Mouse (Mus musculus): ENCODE results near the gene Thrap3. TPM values are rescaled to one million over a fixed set of nuclear protein-coding genes. Genes with fewer than 3 reads are reported as not detected.

Thrap3 gene
- polyA plus RNA-seq, 1 experiment from 2014 or later: 263 TPM

DNA sequence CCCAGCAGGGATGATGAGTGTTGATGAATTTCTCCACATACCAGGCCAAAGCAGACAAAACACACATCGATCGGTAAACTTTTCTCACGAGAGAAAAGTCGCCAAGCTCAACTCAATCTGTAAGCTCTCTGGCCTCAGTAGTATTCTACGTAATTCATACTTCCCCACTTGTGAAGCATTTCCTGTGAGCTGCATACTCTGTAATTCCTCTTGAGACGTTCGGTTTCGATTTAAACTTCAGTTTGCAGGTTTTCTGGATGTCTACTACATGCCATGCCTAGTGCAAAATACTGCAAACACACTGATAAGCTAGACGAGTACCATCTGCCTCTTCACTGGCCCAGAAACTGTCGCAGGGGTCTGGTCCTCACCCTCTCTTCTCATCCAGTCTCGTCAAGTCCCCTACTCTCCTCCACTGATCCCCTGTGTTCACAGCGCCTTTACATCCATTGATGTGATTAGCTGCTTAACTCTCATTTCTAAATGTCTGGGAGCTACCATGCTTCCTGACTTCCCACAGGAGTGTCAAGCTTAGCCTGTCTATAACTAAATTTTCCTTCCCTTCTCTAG, 2.2 kb upstream of the Thrap3 start:
- DNase-seq (ENCODE audit: low spot score) (no peak), ATAC-seq (replicated peaks; ENCODE audit: low FRiP score) (no peak)
- H3K36me3 ChIP-seq (ENCODE audit: control insufficient read depth, insufficient read depth, low read length): no peaks in the 10 kb centered on the region
- H3K9ac ChIP-seq (ENCODE audit: low read length): no peak overlapping the region
- no peak overlapping the region for H3K27ac ChIP-seq (ENCODE audit: low read depth, low read length)
- H3K27me3 ChIP-seq (ENCODE audit: control insufficient read depth, insufficient read depth, low read length): no peaks in the 10 kb centered on the region
- no peak overlapping the region for H3K4me3 ChIP-seq (ENCODE audit: low read depth, low read length)
- H3K9me3 ChIP-seq (ENCODE audit: control insufficient read depth, low read length): no peaks in the 10 kb centered on the region
- WGBS: 88% methylated on average over 12 of the region's 12 CpGs
- peaks cover 9% of the 10 kb centered on the region; the same call in 1 of the 2 replicates for H3K4me1 ChIP-seq (replicated peaks; ENCODE audit: control insufficient read depth, insufficient read depth, low read length)
- no peak overlapping the region for H3K4me2 ChIP-seq (ENCODE audit: low read depth, low read length, severe bottlenecking)

- Histone ChIP-seq H3K9me3 (ENCODE audit: control insufficient read depth, low read length) (no peaks in the 10 kb centered on the region), H3K4me1 (replicated peaks; ENCODE audit: control insufficient read depth, insufficient read depth, low read length) (peaks cover 9% of the 10 kb centered on the region; the same call in 1 of the 2 replicates), H3K27me3 (ENCODE audit: control insufficient read depth, insufficient read depth, low read length) (no peaks in the 10 kb centered on the region), H3K4me3 (ENCODE audit: low read depth, low read length) (no peak overlapping the region), H3K4me2 (ENCODE audit: low read depth, low read length, severe bottlenecking) (no peak overlapping the region), H3K9ac (ENCODE audit: low read length) (no peak overlapping the region), H3K27ac (ENCODE audit: low read depth, low read length) (no peak overlapping the region), H3K36me3 (ENCODE audit: control insufficient read depth, insufficient read depth, low read length) (no peaks in the 10 kb centered on the region)
- 86% methylated on average over 8 of the region's 8 CpGs for WGBS
- DNase-seq (ENCODE audit: low spot score) (no peak), ATAC-seq (replicated peaks; ENCODE audit: low FRiP score) (no peak)
Measured at GRCm38 (mm10) chr4:126204016-126204415, 1.5 kb upstream of the Thrap3 start.

DNA sequence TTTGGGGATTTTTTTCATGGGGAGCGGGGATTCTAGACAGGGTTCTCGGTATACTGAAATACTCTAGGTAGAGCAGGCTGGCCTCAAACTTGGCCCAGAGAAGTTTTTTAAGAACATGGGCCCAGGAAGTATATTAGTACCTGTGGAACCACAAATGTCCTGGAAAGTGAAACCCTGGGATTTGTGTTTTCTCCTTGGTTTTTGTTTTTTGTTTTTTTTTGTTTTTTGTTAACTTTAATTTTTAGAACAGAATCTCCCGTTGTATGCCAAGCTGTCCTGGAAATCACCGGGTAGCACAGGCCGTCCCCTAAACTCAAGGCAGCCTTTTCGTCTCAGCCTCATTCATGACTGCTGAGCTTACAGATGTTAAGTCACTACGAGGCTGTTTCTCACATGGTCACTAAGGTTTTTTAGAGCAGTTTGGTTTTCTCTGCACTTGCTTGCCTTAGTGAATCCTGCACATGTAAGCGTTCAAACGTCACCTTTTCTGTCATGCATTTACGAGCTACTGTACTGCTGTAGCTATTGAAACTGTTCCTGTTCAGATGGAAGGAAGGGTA, 856 bp upstream of the Thrap3 start:
- Histone ChIP-seq H3K4me3 (ENCODE audit: low read depth, low read length) (peak overlapping the region; percentile 57; the same call in 1 of the 2 replicates), H3K9ac (ENCODE audit: low read length) (peak overlapping the region; percentile 57), H3K27ac (ENCODE audit: low read depth, low read length) (peak overlapping the region; percentile 66), H3K27me3 (ENCODE audit: control insufficient read depth, insufficient read depth, low read length) (no peaks in the 10 kb centered on the region), H3K4me1 (replicated peaks; ENCODE audit: control insufficient read depth, insufficient read depth, low read length) (peaks cover 9% of the 10 kb centered on the region; the same call in 1 of the 2 replicates), H3K4me2 (ENCODE audit: low read depth, low read length, severe bottlenecking) (peak overlapping the region; percentile 61), H3K9me3 (ENCODE audit: control insufficient read depth, low read length) (no peaks in the 10 kb centered on the region), H3K36me3 (ENCODE audit: control insufficient read depth, insufficient read depth, low read length) (no peaks in the 10 kb centered on the region)
- 73% methylated on average over 10 of the region's 10 CpGs for WGBS
- ATAC-seq (replicated peaks; ENCODE audit: low FRiP score) (no peak), DNase-seq (ENCODE audit: low spot score) (no peak)

GRCm38 (mm10) chr4:126201514-126202302, 852 bp downstream of the Thrap3 start:
- ATAC-seq (replicated peaks; ENCODE audit: low FRiP score) (no peak), DNase-seq (ENCODE audit: low spot score) (peak; percentile 73)
- Histone ChIP-seq H3K27me3 (ENCODE audit: control insufficient read depth, insufficient read depth, low read length) (no peaks in the 10 kb centered on the region), H3K36me3 (ENCODE audit: control insufficient read depth, insufficient read depth, low read length) (no peaks in the 10 kb centered on the region), H3K27ac (ENCODE audit: low read depth, low read length) (peak overlapping the region; percentile 70), H3K9ac (ENCODE audit: low read length) (peak overlapping the region; percentile 67), H3K4me1 (replicated peaks; ENCODE audit: control insufficient read depth, insufficient read depth, low read length) (peaks cover 9% of the 10 kb centered on the region; the same call in 1 of the 2 replicates), H3K4me2 (ENCODE audit: low read depth, low read length, severe bottlenecking) (peak overlapping the region; percentile 73), H3K4me3 (ENCODE audit: low read depth, low read length) (peak overlapping the region; percentile 57), H3K9me3 (ENCODE audit: control insufficient read depth, low read length) (no peaks in the 10 kb centered on the region)
- under 1% methylated on average over 28 of the region's 28 CpGs for WGBS

DNA sequence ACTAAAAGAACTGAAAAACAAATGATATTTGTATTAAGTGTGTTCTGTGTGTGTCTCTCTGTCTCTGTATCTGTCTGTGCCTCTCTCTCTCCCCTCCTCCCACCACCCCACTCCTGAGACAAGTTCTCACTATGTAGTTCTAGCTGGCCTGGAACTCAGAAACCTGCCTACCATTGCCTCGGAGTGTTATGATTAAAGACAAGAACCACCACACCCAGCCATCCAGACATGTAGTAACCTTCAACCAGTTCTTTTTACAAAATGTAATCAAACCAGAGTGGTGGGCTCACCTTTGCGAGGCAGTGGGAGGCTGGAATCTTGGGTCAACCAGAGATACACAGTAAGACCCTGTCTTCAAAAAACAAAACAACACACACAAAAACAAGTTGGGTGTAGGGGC, 1.9 kb downstream of the Thrap3 start:
- Histone ChIP-seq H3K27me3 (ENCODE audit: control insufficient read depth, insufficient read depth, low read length) (no peaks in the 10 kb centered on the region), H3K4me3 (ENCODE audit: low read depth, low read length) (peak overlapping the region; percentile 57), H3K36me3 (ENCODE audit: control insufficient read depth, insufficient read depth, low read length) (no peaks in the 10 kb centered on the region), H3K4me1 (replicated peaks; ENCODE audit: control insufficient read depth, insufficient read depth, low read length) (peaks cover 9% of the 10 kb centered on the region; the same call in 1 of the 2 replicates), H3K4me2 (ENCODE audit: low read depth, low read length, severe bottlenecking) (peak overlapping the region; percentile 73), H3K27ac (ENCODE audit: low read depth, low read length) (no peak overlapping the region), H3K9ac (ENCODE audit: low read length) (peak overlapping the region; percentile 67), H3K9me3 (ENCODE audit: control insufficient read depth, low read length) (no peaks in the 10 kb centered on the region)
- no peak for ATAC-seq (replicated peaks; ENCODE audit: low FRiP score)
- DNase-seq (ENCODE audit: low spot score): no peak
- WGBS: 73% methylated on average over 2 of the region's 2 CpGs

GRCm38 (mm10) chr4:126200036-126200435, 2.5 kb downstream of the Thrap3 start:
- DNase-seq (ENCODE audit: low spot score) (no peak), ATAC-seq (replicated peaks; ENCODE audit: low FRiP score) (no peak)
- no peaks in the 10 kb centered on the region for H3K9me3 ChIP-seq (ENCODE audit: control insufficient read depth, low read length)
- H3K36me3 ChIP-seq (ENCODE audit: control insufficient read depth, insufficient read depth, low read length): no peaks in the 10 kb centered on the region; the same call in 1 of the 2 replicates
- peak overlapping the region; percentile 73; the same call in 1 of the 2 replicates for H3K4me2 ChIP-seq (ENCODE audit: low read depth, low read length, severe bottlenecking)
- H3K27ac ChIP-seq (ENCODE audit: low read depth, low read length): no peak overlapping the region
- no peak overlapping the region for H3K9ac ChIP-seq (ENCODE audit: low read length)
- 88% methylated on average over 1 of the region's 1 CpGs for WGBS
- H3K4me3 ChIP-seq (ENCODE audit: low read depth, low read length): peak overlapping the region; percentile 57; the same call in 1 of the 2 replicates
- H3K27me3 ChIP-seq (ENCODE audit: control insufficient read depth, insufficient read depth, low read length): no peaks in the 10 kb centered on the region
- peaks cover 9% of the 10 kb centered on the region; the same call in 1 of the 2 replicates for H3K4me1 ChIP-seq (replicated peaks; ENCODE audit: control insufficient read depth, insufficient read depth, low read length)

- no peaks in the 10 kb centered on the region for H3K27me3 ChIP-seq (ENCODE audit: control insufficient read depth, insufficient read depth, low read length)
- no peak overlapping the region for H3K4me3 ChIP-seq (ENCODE audit: low read depth, low read length)
- no peak overlapping the region for H3K9ac ChIP-seq (ENCODE audit: low read length)
- no peaks in the 10 kb centered on the region for H3K9me3 ChIP-seq (ENCODE audit: control insufficient read depth, low read length)
- no peak for DNase-seq (ENCODE audit: low spot score)
- 93% methylated on average over 6 of the region's 6 CpGs for WGBS
- H3K4me1 ChIP-seq (replicated peaks; ENCODE audit: control insufficient read depth, insufficient read depth, low read length): peaks cover 9% of the 10 kb centered on the region; the same call in 1 of the 2 replicates
- H3K36me3 ChIP-seq (ENCODE audit: control insufficient read depth, insufficient read depth, low read length): no peaks in the 10 kb centered on the region; the same call in 1 of the 2 replicates
- no peak for ATAC-seq (replicated peaks; ENCODE audit: low FRiP score)
- H3K4me2 ChIP-seq (ENCODE audit: low read depth, low read length, severe bottlenecking): no peak overlapping the region
- no peak overlapping the region for H3K27ac ChIP-seq (ENCODE audit: low read depth, low read length)
Measured at GRCm38 (mm10) chr4:126199556-126199955, 3.0 kb downstream of the Thrap3 start.

DNA sequence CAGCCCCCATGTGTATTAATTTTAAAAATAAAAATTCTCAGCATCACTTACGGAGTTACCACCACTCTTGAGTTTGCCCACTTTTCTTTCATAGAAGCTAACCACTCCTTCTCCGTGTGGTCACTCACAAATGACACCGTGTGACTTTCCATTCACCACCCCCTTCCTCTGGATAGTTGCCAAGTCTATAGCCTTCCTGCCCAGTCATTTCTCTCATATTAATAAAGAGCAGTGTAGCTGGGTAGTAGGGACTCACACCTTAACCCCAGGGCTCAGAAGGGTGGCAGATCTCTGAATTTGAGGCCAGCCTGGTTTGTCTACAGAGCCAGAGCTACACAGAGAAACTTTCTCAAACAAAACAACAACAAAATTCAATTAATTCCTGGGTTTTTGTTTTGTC, 5.1 kb downstream of the Thrap3 start:
- Histone ChIP-seq H3K4me1 (replicated peaks; ENCODE audit: control insufficient read depth, insufficient read depth, low read length) (peaks cover 6% of the 10 kb centered on the region; the same call in 1 of the 2 replicates), H3K4me3 (ENCODE audit: low read depth, low read length) (no peak overlapping the region), H3K9ac (ENCODE audit: low read length) (no peak overlapping the region), H3K27ac (ENCODE audit: low read depth, low read length) (no peak overlapping the region), H3K9me3 (ENCODE audit: control insufficient read depth, low read length) (no peaks in the 10 kb centered on the region), H3K27me3 (ENCODE audit: control insufficient read depth, insufficient read depth, low read length) (no peaks in the 10 kb centered on the region), H3K4me2 (ENCODE audit: low read depth, low read length, severe bottlenecking) (no peak overlapping the region), H3K36me3 (ENCODE audit: control insufficient read depth, insufficient read depth, low read length) (no peaks in the 10 kb centered on the region; the same call in 1 of the 2 replicates)
- ATAC-seq (replicated peaks; ENCODE audit: low FRiP score) (no peak), DNase-seq (ENCODE audit: low spot score) (no peak)
- WGBS: 92% methylated on average over 3 of the region's 3 CpGs

All from forebrain, embryonic 11.5 days (tissue).